Mouse (Mus musculus) heart, postnatal 0 days (tissue): Measurements from ENCODE around the gene Gm49776. TPM values are rescaled to one million over a fixed set of nuclear protein-coding genes. Genes with fewer than 3 reads are reported as not detected.

ENCODE experiments used
- ATAC-seq: fragments of 200-750 bp; cut with Nextera tagmentation; 2 replicates; pipeline ENCODE4 v1.8.0; 2017; ENCODE audit warnings: low read depth, moderate number of reproducible peaks, moderate library complexity; ENCODE audit not compliant: insufficient read depth
- DNase-seq: peaks from one replicate; pipeline ENCODE4 v3.0.0-alpha.2; 2016; ENCODE audit warnings: low spot score
- H3K27ac ChIP-seq: fragments of 300-500 bp; sonication (generic); 2 replicates; pipeline ENCODE4 v1.5.1; 2014; ENCODE audit warnings: low read depth, mild to moderate bottlenecking
- H3K27me3 ChIP-seq: fragments of 300-500 bp; sonication (generic); 2 replicates; pipeline ENCODE4 v1.6.1; 2014; ENCODE audit warnings: low read length, mixed read lengths; ENCODE audit not compliant: control insufficient read depth, insufficient read depth
- H3K36me3 ChIP-seq: fragments of 300-500 bp; sonication (generic); replicated peaks from 2 replicates; pipeline ENCODE4 v1.6.1; 2014; ENCODE audit warnings: low read length, mixed read lengths; ENCODE audit not compliant: control insufficient read depth, insufficient read depth
- H3K4me1 ChIP-seq: fragments of 300-500 bp; sonication (generic); 2 replicates; pipeline ENCODE4 v1.6.1; 2014; ENCODE audit warnings: antibody characterized with exemption; ENCODE audit not compliant: control insufficient read depth, insufficient read depth
- H3K4me2 ChIP-seq: fragments of 300-500 bp; sonication (generic); 2 replicates; pipeline ENCODE4 v1.6.1; 2014; ENCODE audit warnings: low read depth, mild to moderate bottlenecking, low read length, moderate library complexity
- H3K4me3 ChIP-seq: fragments of 300-500 bp; sonication (generic); 2 replicates; pipeline ENCODE4 v1.5.1; 2014; ENCODE audit warnings: low read depth, low read length
- H3K9ac ChIP-seq: fragments of 300-500 bp; sonication (generic); replicated peaks from 2 replicates; pipeline ENCODE4 v1.6.1; 2014; ENCODE audit warnings: low read depth, low read length, mixed read lengths
- H3K9me3 ChIP-seq: fragments of 300-500 bp; sonication (generic); replicated peaks from 2 replicates; pipeline ENCODE4 v1.6.1; 2016; ENCODE audit warnings: low read length; ENCODE audit not compliant: control insufficient read depth
- CTCF ChIP-seq: IDR thresholded peaks from 2 replicates; pipeline ENCODE4 v1.5.1; 2016; ENCODE audit warnings: antibody characterized with exemption, control low read depth, low read depth
- EP300 ChIP-seq: IDR thresholded peaks from 2 replicates; pipeline ENCODE4 v1.6.1; 2016; ENCODE audit warnings: antibody characterized with exemption, low read depth
- WGBS: fragments of 180-500 bp; shearing (Covaris S2); extraction: QIAGEN DNeasy Blood & Tissue Kit; methylation state at CpG from one replicate; pipeline ENCODE4 v1.1.7; 2014; 5-methylcytosine and 5-hydroxymethylcytosine counted together
- polyA plus RNA-seq: library from polyadenylated mRNA; unstranded; fragments of >200 nt; fragmentation: Nextera tagmentation; extraction: Ambion mirVana; gene quantifications from 2 replicates; pipeline ENCODE4 v1.2.1, GENCODE M21; 2015
- total RNA-seq: library from RNA; depleted of rRNA; stranded (reverse); fragments of >200 nt; gene quantifications from 2 replicates; pipeline ENCODE4 v1.2.3, GENCODE M21; 2014; ENCODE audit warnings: low replicate concordance

Gene Gm49776
- total and polyA plus RNA-seq, 2 experiments from 2014 or later: 0.82 TPM; not detected in 1

DNA sequence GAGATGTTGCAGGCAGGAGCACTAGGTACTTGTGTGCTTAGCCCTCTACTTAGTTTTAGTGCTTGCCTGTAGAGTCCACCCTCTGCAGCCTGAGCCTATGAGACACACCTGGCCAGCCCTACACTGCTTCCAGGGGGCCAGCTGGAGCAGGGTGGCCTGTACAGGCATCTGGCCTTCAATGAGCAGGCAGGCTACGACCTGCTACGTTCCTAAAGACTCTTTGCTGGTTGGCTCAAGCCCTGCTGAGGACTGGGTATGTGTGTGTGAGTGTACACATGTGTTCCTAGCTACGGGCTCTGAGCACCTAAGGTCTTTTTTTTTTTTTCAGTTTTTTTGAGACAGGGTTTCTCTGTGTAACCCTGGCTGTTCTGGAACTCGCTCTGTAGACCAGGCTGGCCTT is 26.7 kb downstream of the Gm49776 start:
- TF ChIP-seq CTCF: no peak
- no peak for TF ChIP-seq EP300
- no peak overlapping the region for H3K9ac ChIP-seq
- no peaks in the 10 kb centered on the region for H3K9me3 ChIP-seq
- peaks cover 58% of the 10 kb centered on the region for H3K4me1 ChIP-seq
- H3K36me3 ChIP-seq: peaks cover 16% of the 10 kb centered on the region
- H3K4me3 ChIP-seq: no peak overlapping the region
- 70% methylated on average over 4 of the region's 4 CpGs for WGBS
- no peak for DNase-seq
- no peak for ATAC-seq
- H3K27me3 ChIP-seq: no peaks in the 10 kb centered on the region
- peak overlapping the region; percentile 93 for H3K27ac ChIP-seq
- H3K4me2 ChIP-seq: 0 out of 2 replicates have a peak overlapping the region, but pooled peaks have one; percentile 1

DNA sequence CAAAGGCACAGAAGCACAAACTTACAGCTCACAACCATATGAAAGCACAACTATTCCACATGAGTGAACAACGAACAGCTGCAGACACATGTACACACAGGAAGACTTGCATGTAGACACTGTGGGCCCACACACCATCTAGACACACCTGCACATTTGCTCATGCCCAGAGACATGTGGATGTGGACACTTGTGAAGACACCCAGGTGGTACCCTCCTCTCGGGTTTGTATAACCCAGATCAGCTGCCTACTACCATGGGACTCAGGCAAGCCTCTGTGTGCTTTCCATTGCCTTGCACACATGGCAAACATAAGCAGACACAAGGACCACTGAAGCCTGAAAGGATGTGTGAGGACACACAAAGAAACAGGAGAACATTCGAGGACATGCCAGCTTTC is 27.1 kb downstream of the Gm49776 start:
- no peak for TF ChIP-seq EP300
- TF ChIP-seq CTCF: no peak
- DNase-seq (no peak), ATAC-seq (no peak)
- Histone ChIP-seq H3K36me3 (peaks cover 20% of the 10 kb centered on the region), H3K9ac (no peak overlapping the region), H3K4me2 (0 out of 2 replicates have a peak overlapping the region, but pooled peaks have one; percentile 55), H3K27ac (peak overlapping the region; percentile 93), H3K27me3 (no peaks in the 10 kb centered on the region), H3K9me3 (no peaks in the 10 kb centered on the region), H3K4me3 (no peak overlapping the region), H3K4me1 (peaks cover 55% of the 10 kb centered on the region)
- 78% methylated on average over 3 of the region's 3 CpGs for WGBS

DNA sequence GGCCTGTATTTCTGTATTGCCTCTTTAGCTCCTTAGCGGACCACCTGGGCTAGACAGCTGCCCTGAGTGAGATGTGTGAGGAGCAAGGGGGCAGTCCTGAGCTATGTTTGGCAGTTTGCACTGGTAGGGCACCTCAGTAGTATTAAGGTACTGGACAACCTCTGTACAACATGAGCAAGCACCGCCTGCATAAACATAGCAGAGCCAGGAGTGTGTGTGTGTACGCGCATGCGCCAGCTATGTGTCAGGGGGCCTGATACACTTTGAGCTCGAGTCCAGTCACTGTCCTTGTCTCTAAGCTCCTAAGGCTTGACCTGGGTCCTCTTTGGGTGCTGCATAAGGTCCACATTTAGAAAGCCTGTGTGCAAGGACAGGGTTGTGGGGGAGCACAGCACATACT is 27.5 kb downstream of the Gm49776 start:
- H3K4me1 ChIP-seq: peaks cover 51% of the 10 kb centered on the region
- H3K9ac ChIP-seq: no peak overlapping the region; the same call in 1 of the 2 replicates
- H3K36me3 ChIP-seq: peaks cover 24% of the 10 kb centered on the region
- ATAC-seq: no peak
- peak overlapping the region; percentile 55 for H3K4me2 ChIP-seq
- H3K27ac ChIP-seq: peak overlapping the region; percentile 93
- no peak overlapping the region for H3K4me3 ChIP-seq
- H3K9me3 ChIP-seq: no peaks in the 10 kb centered on the region
- TF ChIP-seq EP300 (no peak), CTCF (peak; percentile 16)
- no peaks in the 10 kb centered on the region for H3K27me3 ChIP-seq
- 49% methylated on average over 6 of the region's 6 CpGs for WGBS
- no peak for DNase-seq

DNA sequence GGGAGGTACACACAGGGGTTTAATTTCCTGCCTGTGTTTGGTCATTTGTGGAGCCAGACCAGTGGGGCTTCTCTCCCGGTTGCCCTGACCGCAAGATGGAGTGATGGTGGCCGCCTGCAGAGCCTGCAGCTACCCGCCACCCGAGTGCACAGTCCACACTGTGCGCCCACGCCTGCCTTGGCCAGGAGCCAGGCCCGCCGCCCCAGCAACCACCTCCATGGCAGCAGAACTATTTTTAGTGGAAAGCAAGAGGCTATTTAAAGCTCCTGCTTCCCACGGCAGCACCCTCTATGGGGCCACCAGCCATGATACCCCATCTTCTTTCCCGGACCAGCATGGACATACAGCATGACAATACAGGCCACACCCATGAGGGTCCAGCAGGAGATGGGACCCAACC is 28.5 kb downstream of the Gm49776 start:
- peaks cover 49% of the 10 kb centered on the region for H3K4me1 ChIP-seq
- DNase-seq (peak; percentile 73), ATAC-seq (peak; percentile 80)
- peak overlapping the region; percentile 22 for H3K4me3 ChIP-seq
- 6% methylated on average over 11 of the region's 11 CpGs for WGBS
- H3K27ac ChIP-seq: peak overlapping the region; percentile 93
- no peaks in the 10 kb centered on the region for H3K27me3 ChIP-seq
- peak overlapping the region; percentile 35 for H3K9ac ChIP-seq
- no peaks in the 10 kb centered on the region for H3K9me3 ChIP-seq
- peaks cover 34% of the 10 kb centered on the region for H3K36me3 ChIP-seq
- peak overlapping the region; percentile 55 for H3K4me2 ChIP-seq
- no peak for TF ChIP-seq EP300
- TF ChIP-seq CTCF: no peak

DNA sequence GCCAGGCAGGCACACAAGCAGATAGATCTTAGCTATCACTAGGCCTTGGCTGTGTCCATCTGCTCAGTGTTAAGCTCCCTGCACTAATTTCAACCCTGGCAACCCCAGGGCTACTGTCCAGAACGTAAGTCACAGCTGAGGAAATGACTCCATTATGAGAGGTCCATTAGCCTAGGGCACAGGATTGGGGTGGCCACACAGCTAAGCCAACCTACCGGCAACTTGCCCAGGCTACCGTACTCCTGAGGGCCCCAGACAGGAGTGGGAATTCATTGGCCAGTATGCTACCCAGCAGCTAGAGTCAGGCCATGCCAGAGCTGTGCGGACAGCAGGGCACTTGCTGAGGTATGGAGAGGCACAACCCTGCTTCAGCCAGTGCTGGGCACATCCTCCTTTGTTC is 29.3 kb downstream of the Gm49776 start:
- Histone ChIP-seq H3K9me3 (no peaks in the 10 kb centered on the region), H3K4me3 (no peak overlapping the region), H3K4me2 (peak overlapping the region; percentile 55; the same call in 1 of the 2 replicates), H3K4me1 (peaks cover 44% of the 10 kb centered on the region), H3K36me3 (peaks cover 42% of the 10 kb centered on the region), H3K27ac (peak overlapping the region; percentile 93), H3K9ac (no peak overlapping the region), H3K27me3 (no peaks in the 10 kb centered on the region)
- no peak for ATAC-seq
- TF ChIP-seq EP300 (no peak), CTCF (no peak)
- 72% methylated on average over 4 of the region's 4 CpGs for WGBS
- no peak for DNase-seq

DNA sequence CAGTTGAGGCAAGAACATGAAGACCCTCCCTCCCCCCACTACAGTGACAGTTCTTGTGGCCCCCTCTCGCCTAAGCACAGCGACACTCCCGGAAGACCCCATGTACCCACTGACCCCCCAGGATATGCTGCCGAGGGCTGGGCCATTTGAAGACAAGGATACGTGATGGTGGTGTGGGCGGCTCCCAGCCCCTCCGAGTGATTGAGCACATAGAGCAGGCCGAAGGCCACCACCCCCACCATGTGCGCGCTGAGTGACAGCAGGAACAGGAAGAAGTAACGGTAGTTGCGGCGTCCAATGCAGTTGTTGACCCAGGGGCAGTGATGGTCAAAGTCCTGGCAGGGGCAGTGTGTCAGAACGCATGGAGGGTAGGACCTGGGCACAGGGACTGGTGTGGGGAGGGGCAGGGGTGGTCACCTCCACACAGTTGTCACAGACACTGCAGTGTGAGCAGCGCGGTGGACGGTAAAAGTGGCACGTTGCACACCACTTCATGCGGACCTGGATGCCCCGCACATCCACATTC is 30.2 kb downstream of the Gm49776 start:
- DNase-seq (no peak), ATAC-seq (no peak)
- TF ChIP-seq EP300 (no peak), CTCF (no peak)
- Histone ChIP-seq H3K4me2 (no peak overlapping the region), H3K4me3 (no peak overlapping the region), H3K9ac (no peak overlapping the region), H3K27ac (no peak overlapping the region), H3K27me3 (no peaks in the 10 kb centered on the region), H3K4me1 (peaks cover 35% of the 10 kb centered on the region), H3K36me3 (peaks cover 51% of the 10 kb centered on the region), H3K9me3 (no peaks in the 10 kb centered on the region)
- 94% methylated on average over 20 of the region's 20 CpGs for WGBS
